Mouse (Mus musculus): ENCODE measurements around the gene Chid1. TPM values are rescaled to one million over a fixed set of nuclear protein-coding genes. Genes with fewer than 3 reads are reported as not detected.

The Chid1 gene
- 29.3 and 30.2 TPM in 2 replicates for polyA plus RNA-seq (2016; fragmentation: Nextera tagmentation; extraction: Ambion mirVana)

DNA sequence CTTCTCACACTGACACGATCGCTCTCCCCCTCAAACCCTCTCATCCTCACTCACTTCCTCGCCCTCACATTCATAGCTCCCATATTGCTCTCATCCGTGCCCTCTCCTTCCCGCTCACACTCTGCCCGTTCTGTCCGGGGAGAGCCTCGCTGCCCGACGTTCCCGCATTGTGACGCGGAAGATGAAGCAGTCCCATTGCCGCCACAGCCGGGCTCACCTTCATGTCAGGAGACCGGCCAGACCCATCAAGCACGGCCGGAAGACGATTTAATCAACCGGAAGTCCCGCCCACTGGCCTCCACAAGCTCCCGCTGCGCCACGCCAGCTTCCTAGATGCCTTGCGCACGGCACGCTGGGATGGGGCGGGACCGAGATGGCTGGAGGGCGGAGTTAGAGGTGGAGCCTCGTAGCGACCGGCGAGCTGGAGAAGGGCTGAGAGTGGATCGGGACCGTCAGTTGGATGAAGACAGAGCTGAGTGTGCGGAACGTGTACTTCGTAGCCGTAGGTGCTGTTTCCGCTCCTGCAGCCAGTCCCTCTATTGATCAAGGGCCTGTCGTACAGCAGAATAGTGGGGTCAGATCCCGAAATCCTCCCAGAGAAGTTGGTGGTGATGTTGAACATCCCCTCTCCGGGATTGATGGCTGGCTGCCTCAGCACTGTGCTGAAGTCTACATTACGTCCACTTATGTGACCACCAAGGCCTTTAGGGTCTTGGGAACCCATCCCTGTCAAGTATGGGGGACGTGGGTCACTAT, at the start of gene Chid1:
Chid1 (minus strand) TSS at position 302 of the 756 bp plus-strand sequence.
- Histone ChIP-seq H3K27ac (replicated peaks) (peak within 1 kb of the TSS; percentile 73), H3K9me3 (no peaks in the 10 kb centered on the region), H3K4me3 (peak within 1 kb of the TSS; percentile 76), H3K9ac (replicated peaks) (peak within 1 kb of the TSS; percentile 83), H3K4me1 (peaks cover 20% of the 10 kb centered on the region), H3K27me3 (0 out of 2 replicates have a peak, but pooled peaks cover 6% of the 10 kb centered on the region), H3K36me3 (no peaks in the 10 kb centered on the region), H3K4me2 (replicated peaks) (peak within 1 kb of the TSS; percentile 74)
- WGBS = 1% methylated on average over 46 of the region's 46 CpGs
- ATAC-seq (ENCODE audit: low FRiP score, low read depth) = peak; percentile 98

DNA sequence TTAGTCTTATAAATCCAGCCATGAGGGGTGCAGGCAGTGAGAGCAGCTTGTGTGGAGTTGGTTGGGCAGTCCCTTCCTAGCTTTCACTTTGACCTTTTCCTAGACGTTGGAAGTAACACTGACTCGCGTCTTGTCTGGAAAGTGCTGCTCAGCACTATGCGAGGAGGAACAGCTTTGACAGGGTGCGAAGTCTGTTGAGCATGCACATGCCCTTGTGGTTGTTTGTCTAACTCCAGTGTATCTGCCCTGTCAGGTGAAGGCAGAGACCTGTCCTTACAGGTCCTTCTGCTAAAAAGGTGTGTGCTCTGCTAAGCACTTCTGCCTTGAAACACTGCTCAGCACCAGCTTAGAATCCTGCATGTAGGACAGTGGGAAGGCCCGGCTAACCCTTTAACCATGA, 49.2 kb upstream of the Chid1 start:
- no peak overlapping the region for H3K4me2 ChIP-seq (replicated peaks)
- H3K4me1 ChIP-seq = no peaks in the 10 kb centered on the region
- 92% methylated on average over 6 of the region's 6 CpGs for WGBS
- no peaks in the 10 kb centered on the region for H3K27me3 ChIP-seq
- no peak overlapping the region for H3K4me3 ChIP-seq
- H3K9ac ChIP-seq (replicated peaks) = no peak overlapping the region
- ATAC-seq (ENCODE audit: low FRiP score, low read depth) = no peak
- H3K9me3 ChIP-seq = no peaks in the 10 kb centered on the region
- H3K36me3 ChIP-seq = peaks cover 32% of the 10 kb centered on the region
- H3K27ac ChIP-seq (replicated peaks) = no peak overlapping the region

DNA sequence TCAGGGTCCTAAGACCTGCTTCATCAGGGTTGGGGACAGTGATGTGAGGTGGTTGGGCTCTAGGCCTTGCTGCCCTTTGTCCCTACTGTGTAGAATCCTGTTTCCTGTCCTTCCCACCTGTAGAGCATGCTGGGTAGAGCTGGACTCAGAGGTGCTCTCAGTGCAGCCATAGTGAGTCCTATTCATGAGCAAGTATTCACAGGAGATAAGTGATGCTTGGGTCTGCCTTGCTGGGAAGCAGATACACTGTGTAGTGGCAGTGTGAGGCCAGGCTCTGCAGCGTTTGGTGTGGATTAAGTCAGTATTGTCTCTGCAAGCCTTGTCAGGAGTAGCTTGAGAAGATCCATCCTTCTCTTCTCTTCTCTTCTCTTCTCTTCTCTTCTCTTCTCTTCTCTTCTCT, 46.2 kb upstream of the Chid1 start:
- no peaks in the 10 kb centered on the region for H3K27me3 ChIP-seq
- 83% methylated on average over 1 of the region's 1 CpGs for WGBS
- H3K4me2 ChIP-seq (replicated peaks) = no peak overlapping the region
- H3K9ac ChIP-seq (replicated peaks) = no peak overlapping the region
- H3K27ac ChIP-seq (replicated peaks) = no peak overlapping the region
- H3K4me1 ChIP-seq = no peaks in the 10 kb centered on the region
- no peak for ATAC-seq (ENCODE audit: low FRiP score, low read depth)
- H3K4me3 ChIP-seq = no peak overlapping the region
- H3K36me3 ChIP-seq = peaks cover 24% of the 10 kb centered on the region
- H3K9me3 ChIP-seq = no peaks in the 10 kb centered on the region

DNA sequence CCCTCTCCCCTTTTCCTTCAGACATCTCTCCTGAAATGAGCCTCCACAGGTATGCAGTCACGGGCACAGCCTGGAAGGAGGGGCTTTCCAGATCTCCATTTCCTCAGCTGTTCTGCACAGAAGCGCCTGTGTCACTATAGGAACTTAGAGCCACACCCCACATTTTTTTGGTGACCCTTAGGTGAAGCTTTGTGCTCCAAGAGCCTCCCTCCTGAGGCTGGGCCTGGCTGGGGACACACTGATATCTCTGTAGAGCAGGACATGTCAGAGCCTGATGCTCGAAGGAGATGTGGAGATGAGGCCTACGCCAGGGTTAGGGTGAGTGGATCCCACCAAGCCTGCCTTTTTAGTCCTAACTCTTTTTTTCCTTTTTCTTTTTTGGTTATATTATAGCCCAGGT, 45.6 kb upstream of the Chid1 start:
- H3K9me3 ChIP-seq = no peaks in the 10 kb centered on the region
- H3K27me3 ChIP-seq = no peaks in the 10 kb centered on the region
- H3K4me1 ChIP-seq = no peaks in the 10 kb centered on the region
- no peak overlapping the region for H3K4me2 ChIP-seq (replicated peaks)
- WGBS = 87% methylated on average over 4 of the region's 4 CpGs
- no peak for ATAC-seq (ENCODE audit: low FRiP score, low read depth)
- H3K9ac ChIP-seq (replicated peaks) = no peak overlapping the region
- peaks cover 18% of the 10 kb centered on the region for H3K36me3 ChIP-seq
- H3K4me3 ChIP-seq = no peak overlapping the region
- H3K27ac ChIP-seq (replicated peaks) = no peak overlapping the region

DNA sequence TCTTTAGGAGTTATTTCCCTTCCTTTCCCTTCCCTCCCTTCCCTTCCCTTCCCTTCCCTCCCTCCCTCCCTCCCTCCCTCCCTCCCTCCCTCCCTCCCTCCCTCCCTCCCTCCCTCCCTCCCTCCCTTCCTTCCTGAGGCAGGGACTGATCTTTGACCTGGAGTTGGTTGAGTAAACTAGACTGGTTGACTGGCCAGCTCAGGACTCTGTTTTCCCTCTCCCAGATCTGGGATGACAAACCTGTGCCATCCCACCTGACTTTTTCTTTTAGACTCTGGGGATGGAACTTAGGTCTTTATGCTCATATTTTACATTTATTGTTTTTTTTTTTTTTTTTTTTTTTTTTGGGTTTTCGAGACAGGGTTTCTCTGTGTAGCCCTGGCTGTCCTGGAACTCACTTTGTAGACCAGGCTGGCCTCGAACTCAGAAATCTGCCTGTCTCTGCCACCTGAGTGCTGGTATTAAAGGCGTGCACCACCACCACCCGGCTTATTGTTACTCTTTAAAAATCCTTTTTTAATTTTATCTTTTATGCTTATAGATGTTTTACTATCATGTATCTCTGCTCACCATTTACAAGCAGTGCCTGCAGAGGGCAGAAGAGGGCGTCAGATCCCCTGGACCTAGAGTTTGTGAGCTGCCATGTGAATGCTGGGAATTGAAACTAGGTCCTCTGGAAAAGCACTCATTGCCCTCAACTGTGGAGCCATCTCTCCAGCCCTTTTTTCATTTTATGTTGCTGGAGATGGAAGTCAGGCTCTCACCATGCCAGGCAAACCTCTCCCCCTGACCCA, 44.6 kb upstream of the Chid1 start:
- Histone ChIP-seq H3K27ac (replicated peaks) (no peak overlapping the region), H3K9me3 (no peaks in the 10 kb centered on the region), H3K36me3 (peaks cover 11% of the 10 kb centered on the region; the same call in 1 of the 2 replicates), H3K4me3 (no peak overlapping the region), H3K4me1 (no peaks in the 10 kb centered on the region), H3K4me2 (replicated peaks) (no peak overlapping the region), H3K9ac (replicated peaks) (no peak overlapping the region), H3K27me3 (no peaks in the 10 kb centered on the region)
- ATAC-seq (ENCODE audit: low FRiP score, low read depth) = no peak
- 87% methylated on average over 4 of the region's 5 CpGs for WGBS

DNA sequence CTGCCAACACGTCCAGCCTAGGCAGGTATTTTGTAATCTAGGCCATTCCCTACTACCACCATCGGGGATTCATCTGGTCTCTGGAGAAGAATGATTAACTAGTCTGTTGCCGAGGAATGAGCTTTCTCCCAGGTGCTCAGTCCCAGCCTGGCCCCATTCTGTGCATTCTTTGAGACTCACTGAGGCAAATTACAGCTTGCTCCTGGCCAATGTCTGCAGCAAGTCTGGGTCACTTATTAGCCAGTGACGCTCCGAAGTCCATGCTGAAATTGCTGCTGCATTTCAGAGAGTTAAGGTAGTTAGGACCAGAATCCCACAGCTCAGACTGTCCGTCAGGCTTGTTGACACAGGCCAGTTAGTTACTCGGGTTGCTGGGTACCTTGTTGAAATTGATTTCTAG, 41.7 kb upstream of the Chid1 start:
- no peaks in the 10 kb centered on the region for H3K4me1 ChIP-seq
- H3K36me3 ChIP-seq = 0 out of 2 replicates have a peak, but pooled peaks cover 4% of the 10 kb centered on the region
- H3K27me3 ChIP-seq = no peaks in the 10 kb centered on the region
- H3K27ac ChIP-seq (replicated peaks) = no peak overlapping the region
- H3K4me2 ChIP-seq (replicated peaks) = no peak overlapping the region
- no peak overlapping the region for H3K4me3 ChIP-seq
- H3K9ac ChIP-seq (replicated peaks) = no peak overlapping the region
- no peaks in the 10 kb centered on the region for H3K9me3 ChIP-seq
- WGBS = 88% methylated on average over 7 of the region's 7 CpGs
- ATAC-seq (ENCODE audit: low FRiP score, low read depth) = no peak

DNA sequence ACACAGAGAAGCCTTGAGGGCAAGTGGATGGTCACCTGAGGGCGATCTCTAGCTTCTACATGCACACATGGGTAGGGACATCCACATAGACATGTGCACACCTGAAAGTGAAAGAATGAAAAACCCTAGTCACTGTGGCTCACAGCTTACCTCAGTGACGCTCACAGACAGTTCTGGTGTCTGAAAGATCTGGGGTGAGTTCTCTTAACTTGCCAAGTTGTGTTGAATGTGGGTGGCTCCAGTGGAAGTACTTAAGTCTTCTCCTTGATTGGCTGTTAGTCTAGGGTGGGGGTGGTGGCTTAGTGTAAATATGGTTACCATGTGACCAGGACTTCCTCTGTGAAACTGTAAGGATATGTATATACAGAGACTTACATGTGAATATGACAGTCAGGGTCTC, 39.3 kb upstream of the Chid1 start:
- WGBS = 96% methylated on average over 2 of the region's 2 CpGs
- no peaks in the 10 kb centered on the region for H3K9me3 ChIP-seq

DNA sequence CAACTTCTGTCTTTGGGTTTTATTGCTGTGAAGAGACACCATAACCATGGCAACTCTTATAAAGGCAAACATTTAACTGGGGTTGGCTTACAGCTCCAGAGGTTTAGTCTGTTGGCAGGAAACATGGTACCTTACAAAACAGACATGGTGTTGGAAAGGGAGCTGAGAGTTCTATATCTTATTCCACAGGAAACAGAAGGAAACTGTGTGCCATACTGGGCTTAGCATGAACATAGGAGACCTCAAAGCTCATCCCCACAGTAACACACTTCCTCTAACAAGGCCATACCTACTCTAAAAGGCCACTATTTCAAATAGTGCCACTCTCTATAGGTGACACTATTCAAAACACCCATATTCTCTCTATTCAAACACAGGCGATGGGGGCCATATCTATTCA, 38.9 kb upstream of the Chid1 start:
- WGBS = 94% methylated on average over 1 of the region's 1 CpGs
- no peak overlapping the region for H3K9ac ChIP-seq (replicated peaks)
- H3K9me3 ChIP-seq = no peaks in the 10 kb centered on the region
- no peaks in the 10 kb centered on the region for H3K4me1 ChIP-seq
- H3K27me3 ChIP-seq = no peaks in the 10 kb centered on the region
- no peak for ATAC-seq (ENCODE audit: low FRiP score, low read depth)
- no peak overlapping the region for H3K27ac ChIP-seq (replicated peaks)
- no peak overlapping the region for H3K4me2 ChIP-seq (replicated peaks)
- no peak overlapping the region for H3K4me3 ChIP-seq
- 0 out of 2 replicates have a peak, but pooled peaks cover 4% of the 10 kb centered on the region for H3K36me3 ChIP-seq

More for the DNA sequence above, 39.3 kb upstream of the Chid1 start:
- H3K4me3 ChIP-seq = no peak overlapping the region
- no peaks in the 10 kb centered on the region for H3K27me3 ChIP-seq
- no peak overlapping the region for H3K27ac ChIP-seq (replicated peaks)
- no peaks in the 10 kb centered on the region for H3K4me1 ChIP-seq
- 0 out of 2 replicates have a peak, but pooled peaks cover 4% of the 10 kb centered on the region for H3K36me3 ChIP-seq
- H3K9ac ChIP-seq (replicated peaks) = no peak overlapping the region
- no peak for ATAC-seq (ENCODE audit: low FRiP score, low read depth)
- H3K4me2 ChIP-seq (replicated peaks) = no peak overlapping the region

DNA sequence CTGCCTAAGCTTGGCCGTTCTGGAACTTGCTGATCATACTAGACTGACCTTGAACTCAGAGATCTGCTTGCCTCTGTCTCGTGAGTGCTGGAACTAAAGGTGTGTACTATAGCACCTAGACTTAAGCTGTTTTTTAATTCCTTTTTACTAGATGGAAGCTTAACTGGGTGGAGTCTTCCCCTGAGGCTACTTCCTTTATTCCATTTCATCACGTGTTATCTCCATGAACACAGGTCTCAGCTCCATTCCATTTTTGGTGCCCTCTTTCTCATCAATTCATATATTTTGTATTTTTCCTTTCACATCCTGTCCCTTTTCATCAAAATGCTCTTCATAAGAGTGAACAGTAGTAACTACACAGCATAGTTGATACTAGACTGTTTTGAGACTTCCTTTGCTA, 38.1 kb upstream of the Chid1 start:
- H3K4me1 ChIP-seq = no peaks in the 10 kb centered on the region

DNA sequence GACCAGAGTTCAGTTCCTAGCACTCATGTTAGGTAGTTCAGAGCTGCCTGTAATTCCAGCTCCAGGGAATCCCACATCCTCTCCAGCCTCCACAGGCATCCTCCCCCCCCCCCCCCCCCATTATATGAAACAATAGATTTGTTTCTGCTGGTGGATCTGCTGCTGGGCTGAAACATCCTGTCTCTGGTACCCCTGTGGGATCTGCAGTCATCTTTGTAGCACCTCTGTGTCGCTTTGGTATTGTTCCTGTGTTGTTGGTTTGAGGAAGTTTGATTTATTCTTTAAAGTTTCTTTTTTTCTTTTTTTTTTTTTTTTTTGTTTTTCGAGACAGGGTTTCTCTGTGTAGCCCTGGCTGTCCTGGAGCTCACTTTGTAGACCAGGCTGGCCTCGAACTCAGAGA, 35.8 kb upstream of the Chid1 start:
- no peaks in the 10 kb centered on the region for H3K27me3 ChIP-seq
- ATAC-seq (ENCODE audit: low FRiP score, low read depth) = no peak
- H3K4me3 ChIP-seq = no peak overlapping the region
- 0 out of 2 replicates have a peak, but pooled peaks cover 4% of the 10 kb centered on the region for H3K36me3 ChIP-seq
- H3K27ac ChIP-seq (replicated peaks) = no peak overlapping the region
- no peak overlapping the region for H3K4me2 ChIP-seq (replicated peaks)
- H3K9ac ChIP-seq (replicated peaks) = no peak overlapping the region
- WGBS = 92% methylated on average over 3 of the region's 3 CpGs
- no peaks in the 10 kb centered on the region for H3K4me1 ChIP-seq
- H3K9me3 ChIP-seq = no peaks in the 10 kb centered on the region

More for the DNA sequence above, 38.1 kb upstream of the Chid1 start:
- Histone ChIP-seq H3K27ac (replicated peaks) (no peak overlapping the region), H3K9me3 (no peaks in the 10 kb centered on the region), H3K4me2 (replicated peaks) (no peak overlapping the region), H3K4me3 (no peak overlapping the region), H3K27me3 (no peaks in the 10 kb centered on the region), H3K36me3 (0 out of 2 replicates have a peak, but pooled peaks cover 4% of the 10 kb centered on the region), H3K9ac (replicated peaks) (no peak overlapping the region)
- no peak for ATAC-seq (ENCODE audit: low FRiP score, low read depth)
- 92% methylated on average over 3 of the region's 3 CpGs for WGBS

DNA sequence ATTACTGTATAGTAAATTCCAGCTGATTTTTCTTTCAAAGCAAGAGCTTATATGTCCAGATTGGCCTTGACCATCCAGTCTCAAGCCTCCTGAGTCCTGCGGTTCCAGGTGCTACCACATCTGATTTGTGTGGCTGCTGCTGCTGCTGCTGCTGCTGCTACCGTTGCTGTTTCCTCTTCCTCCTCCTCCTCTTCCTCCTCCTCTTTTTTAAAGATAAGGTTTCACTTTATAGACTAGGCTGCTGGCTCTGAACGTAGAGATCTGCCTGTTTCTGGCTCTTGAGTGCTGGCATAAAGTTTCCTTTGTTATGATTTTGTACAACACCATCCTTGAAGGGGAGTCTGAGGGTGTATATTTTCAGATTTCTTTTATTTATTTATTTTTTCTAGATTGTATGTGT, 34.4 kb upstream of the Chid1 start:
- Histone ChIP-seq H3K4me1 (0 out of 2 replicates have a peak, but pooled peaks cover 2% of the 10 kb centered on the region), H3K9ac (replicated peaks) (no peak overlapping the region), H3K9me3 (no peaks in the 10 kb centered on the region), H3K4me2 (replicated peaks) (no peak overlapping the region), H3K27me3 (no peaks in the 10 kb centered on the region), H3K36me3 (0 out of 2 replicates have a peak, but pooled peaks cover 4% of the 10 kb centered on the region), H3K27ac (replicated peaks) (no peak overlapping the region), H3K4me3 (no peak overlapping the region)
- WGBS = 82% methylated on average over 3 of the region's 3 CpGs
- no peak for ATAC-seq (ENCODE audit: low FRiP score, low read depth)
